7 mouse cellular contexts compared by ENCODE assay signal in genomic region chr11:31545514-31545913, GRCm38 (mm10).
DNase-seq lines count a peak whose midpoint lies in the region; ATAC-seq and TF ChIP-seq lines count a peak whose summit lies in the region.
"Not testable (repeated sequence)": the region's sequence is repeated elsewhere in the genome, so short reads cannot be mapped to it uniquely, and the experiment has no call there.

No protein-coding gene starts in this region.

- H3K9ac ChIP-seq in MEL (ENCODE audit: control insufficient read depth, low read depth, low read length, poor library complexity, severe bottlenecking); limb, embryonic 11.5 days (ENCODE audit: low read length): not testable (repeated sequence)

- not testable (repeated sequence) for TF ChIP-seq CTCF in MEL (IDR thresholded peaks at IDR 0.05 in 2 of 3, conservative IDR thresholded peaks at IDR 0.05 in 1 of 3; ENCODE audit: control insufficient read depth in 1 of 3, insufficient read depth in 1 of 3, low read depth in 2 of 3, low read length in 3 of 3, poor library complexity in 1 of 3, severe bottlenecking in 1 of 3)

- H3K4me2 ChIP-seq in limb, embryonic 11.5 days (ENCODE audit: low read depth, severe bottlenecking); myocyte (ENCODE audit: low read depth): not testable (repeated sequence)

- H3K27ac ChIP-seq in MEL (ENCODE audit: control insufficient read depth, low read depth, low read length); embryonic facial prominence, embryonic 10.5 days (replicated peaks); heart, embryonic 10.5 days; limb, embryonic 11.5 days (replicated peaks; ENCODE audit: low read depth, low read length): not testable (repeated sequence)

- not testable (repeated sequence) for H3K9me3 ChIP-seq in MEL (replicated peaks; ENCODE audit: insufficient read depth, low read length); embryonic facial prominence, embryonic 10.5 days; heart, embryonic 10.5 days; limb, embryonic 11.5 days (ENCODE audit: control insufficient read depth, low read length)

- not testable (repeated sequence) for TF ChIP-seq POLR2A in MEL (IDR thresholded peaks at IDR 0.05; ENCODE audit: control insufficient read depth in 1 of 2, insufficient read depth in 1 of 2, low read depth in 1 of 2, low read length in 2 of 2, poor library complexity in 1 of 2); myocyte (IDR thresholded peaks at IDR 0.05; ENCODE audit: insufficient read length, low read depth)

- WGBS in embryonic facial prominence, embryonic 10.5 days = 88% methylated on average over 10 of the region's 10 CpGs
- whole genome bisulfite sequencing in heart, embryonic 10.5 days = 80% methylated on average over 10 of the region's 10 CpGs
- 87% methylated on average over 10 of the region's 10 CpGs for WGBS in limb, embryonic 11.5 days

- not testable (repeated sequence) for TF ChIP-seq EP300 in MEL (IDR thresholded peaks at IDR 0.05; ENCODE audit: low read depth in 1 of 2, low read length in 2 of 2)

- not testable (repeated sequence) for H3K4me1 ChIP-seq in MEL (ENCODE audit: control insufficient read depth in 1 of 2, insufficient read depth in 2 of 2, low read length in 2 of 2); embryonic facial prominence, embryonic 10.5 days; limb, embryonic 11.5 days (ENCODE audit: control insufficient read depth, insufficient read depth, low read length)
- H3K4me1 ChIP-seq in heart, embryonic 10.5 days = peaks cover 15% of the 10 kb centered on the region; the same call in 1 of the 2 replicates

- DNase-seq in 3134 (ENCODE audit: extremely low read depth, insufficient read length, low spot score) (peak; percentile 90), MEL (ENCODE audit: low read depth, low spot score) (peak; percentile 13)
- peak; percentile 2 for DNase-seq in embryonic facial prominence, embryonic 10.5 days (ENCODE audit: low spot score)
- peak; percentile 1 to 31 for DNase-seq in heart, adult 18-20 months
- peak; percentile 66 for DNase-seq in heart, embryonic 10.5 days (ENCODE audit: low spot score)
- DNase-seq in limb, embryonic 11.5 days (ENCODE audit: low spot score) = peak; percentile 7

- H3K79me2 ChIP-seq in MEL (ENCODE audit: control insufficient read depth, insufficient read depth, low read length, poor library complexity); myocyte (ENCODE audit: control insufficient read depth, insufficient read depth): not testable (repeated sequence)

- TF ChIP-seq RAD21 in MEL (IDR thresholded peaks at IDR 0.05; ENCODE audit: low read depth, low read length) = not testable (repeated sequence)

- not testable (repeated sequence) for ATAC-seq in limb, embryonic 11.5 days (ENCODE audit: insufficient number of reproducible peaks, low FRiP score, low TSS enrichment, low read depth)

- not testable (repeated sequence) for H3K27me3 ChIP-seq in MEL (ENCODE audit: control insufficient read depth in 1 of 2, insufficient read depth in 2 of 2, low read length in 2 of 2); embryonic facial prominence, embryonic 10.5 days (replicated peaks; ENCODE audit: low read depth, poor library complexity, severe bottlenecking); heart, embryonic 10.5 days (ENCODE audit: insufficient read depth, poor library complexity, severe bottlenecking); limb, embryonic 11.5 days (ENCODE audit: control insufficient read depth, insufficient read depth, low read length); myocyte (ENCODE audit: control insufficient read depth, insufficient read depth, insufficient read length)

- H3ac ChIP-seq in myocyte (ENCODE audit: control insufficient read depth, insufficient read length) = not testable (repeated sequence)

- H3K36me3 ChIP-seq in MEL (ENCODE audit: control insufficient read depth in 1 of 2, insufficient read depth in 2 of 2, low read length in 2 of 2); embryonic facial prominence, embryonic 10.5 days (replicated peaks); heart, embryonic 10.5 days; limb, embryonic 11.5 days (ENCODE audit: control insufficient read depth, insufficient read depth, low read length); myocyte (ENCODE audit: control insufficient read depth, insufficient read depth): not testable (repeated sequence)

- H3K4me3 ChIP-seq in MEL (ENCODE audit: control insufficient read depth in 1 of 2, insufficient read depth in 1 of 2, low read depth in 2 of 2, low read length in 2 of 2); embryonic facial prominence, embryonic 10.5 days; heart, embryonic 10.5 days; limb, embryonic 11.5 days (ENCODE audit: low read depth, low read length); myocyte: not testable (repeated sequence)

TF ChIP-seq in myocyte, 11 proteins besides CTCF, POLR2A, EP300 and RAD21:
- TF ChIP-seq MYOD1 (IDR thresholded peaks at IDR 0.05; ENCODE audit: control insufficient read depth in 1 of 3, insufficient read length in 2 of 3, low read depth in 2 of 3) = peak in 2 of 3 experiments; percentile 42 to 60
TF ChIP-seq in myocyte: peak in this region for 1; not testable (repeated sequence) for 10.

Comparison
In these comparisons a context has a peak if more than half of its experiments do, and no peak if none do; other contexts are left out.
1. DNase-seq: peak in every context shown above with its lines; median percentile 90 in 3134; 66 in heart, embryonic 10.5 days; 16 in heart, adult 18-20 months; 13 in MEL; 7 in limb, embryonic 11.5 days; 2 in embryonic facial prominence, embryonic 10.5 days.